Mouse (Mus musculus): Measurements from ENCODE around the gene Dlat.
A peak's percentile ranks its signal among the peaks of the same experiment; 100 is the strongest.
"Not testable (repeated sequence)": the region's sequence is repeated elsewhere in the genome, so short reads cannot be mapped to it uniquely, and the experiment has no call there.

The Dlat gene

GRCm38 (mm10) chr9:50660431-50660830 is 851 bp upstream of the Dlat start:
- peak; percentile 49 for DNase-seq (ENCODE audit: low spot score)

GRCm38 (mm10) chr9:50658941-50659388 is 615 bp downstream of the Dlat start:
- peak; percentile 13 for DNase-seq (ENCODE audit: low spot score)

DNA sequence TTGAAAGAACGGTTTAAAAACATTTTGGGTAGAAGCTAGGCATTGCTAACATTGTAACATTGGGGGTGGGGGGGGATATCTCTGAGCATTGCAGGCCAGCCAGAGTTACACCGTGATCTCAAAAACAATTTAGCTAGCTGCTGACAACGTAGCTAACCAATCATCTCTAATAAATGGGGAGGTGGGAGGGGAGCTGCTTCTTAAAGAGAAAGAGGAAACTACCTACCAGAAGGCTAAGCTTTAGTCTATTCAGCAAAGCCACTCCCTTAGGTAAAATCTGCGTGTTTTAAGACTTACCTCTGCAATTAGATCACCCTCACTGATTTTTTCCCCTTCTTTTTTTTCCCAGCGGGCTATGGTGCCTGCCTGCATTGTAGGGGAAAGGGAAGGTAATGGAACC is 1.2 kb downstream of the Dlat start:
- DNase-seq (ENCODE audit: low spot score): no peak

- DNase-seq (ENCODE audit: low spot score): no peak
Observed at GRCm38 (mm10) chr9:50650503-50650902, 9.1 kb downstream of the Dlat start.

GRCm38 (mm10) chr9:50646826-50647370 is 12.7 kb downstream of the Dlat start:
- no peak for DNase-seq (ENCODE audit: low spot score)

GRCm38 (mm10) chr9:50634270-50634669 is 25.3 kb downstream of the Dlat start:
- DNase-seq (ENCODE audit: low spot score): no peak

DNA sequence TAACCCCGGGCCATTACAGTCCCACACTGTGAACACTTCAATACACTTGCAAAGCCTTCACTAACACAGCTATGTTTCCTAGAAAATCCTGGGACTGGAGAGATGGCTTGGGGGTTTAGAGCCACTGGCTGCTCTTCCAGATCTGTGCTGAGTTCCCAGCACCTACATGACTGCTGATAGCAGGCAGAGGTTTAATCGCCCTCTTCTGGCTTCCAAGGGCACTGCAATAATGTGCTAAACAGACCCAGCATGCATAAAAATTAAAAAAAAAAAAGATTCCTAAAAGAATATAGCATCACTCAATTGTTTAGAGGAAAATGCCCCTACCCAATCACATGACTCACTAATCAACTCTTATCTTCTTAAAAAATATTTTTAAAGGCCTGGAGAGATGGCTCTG is 26.5 kb downstream of the Dlat start:
- no peak for DNase-seq (ENCODE audit: low spot score)

DNA sequence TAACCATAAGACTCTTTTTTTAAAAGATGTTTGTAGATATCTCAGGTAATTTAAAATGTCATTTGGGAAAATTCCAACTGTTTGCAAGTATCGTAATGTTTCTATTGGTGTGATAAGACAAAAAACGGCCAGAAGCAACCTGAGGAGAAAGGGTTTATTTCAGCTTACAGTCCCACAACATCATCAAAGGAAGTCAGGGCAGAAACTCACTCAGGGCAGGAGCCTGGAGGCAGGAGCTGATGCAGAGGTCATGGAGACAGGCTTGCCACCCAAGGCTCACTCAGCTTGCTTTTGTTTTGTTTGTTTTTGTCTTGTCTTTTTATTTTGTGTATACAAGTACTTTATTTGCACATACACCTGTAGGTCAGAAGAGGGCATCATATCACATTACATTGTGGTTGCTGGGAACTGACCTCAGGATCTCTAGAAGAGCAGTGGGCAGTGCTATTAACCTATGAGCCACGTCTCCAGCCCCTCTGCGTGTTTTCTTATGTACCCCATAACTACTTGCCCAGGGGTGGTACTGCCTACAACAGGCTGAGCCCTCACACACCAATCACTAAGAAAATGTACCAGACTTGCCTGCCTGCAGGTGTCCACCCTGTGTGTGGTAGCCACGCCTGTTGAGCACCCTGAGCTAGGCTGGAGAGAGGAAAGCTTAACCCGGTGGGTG is 27.4 kb downstream of the Dlat start:
- DNase-seq (ENCODE audit: low spot score): no peak

DNA sequence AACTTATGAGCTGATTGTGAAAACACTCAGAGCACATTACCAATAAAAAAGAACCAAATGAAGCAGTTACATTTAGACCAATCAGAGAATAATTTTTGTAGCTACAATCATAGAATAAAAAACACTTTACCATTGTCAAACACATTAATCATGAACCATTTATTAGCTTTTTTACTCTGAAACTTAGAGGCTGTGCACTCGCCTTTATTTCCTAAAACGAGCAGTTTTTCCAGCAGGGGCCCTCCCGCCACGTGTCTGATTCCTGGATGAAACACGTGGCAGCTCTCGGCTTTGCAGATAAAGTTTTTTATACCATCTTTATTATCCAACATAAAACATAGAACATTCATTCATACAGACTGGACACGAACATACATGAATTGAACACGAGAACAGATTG is 28.7 kb downstream of the Dlat start:
- DNase-seq (ENCODE audit: low spot score): not testable (repeated sequence)

GRCm38 (mm10) chr9:50617794-50618330 is 41.7 kb downstream of the Dlat start:
- no peak for DNase-seq (ENCODE audit: low spot score)

DNA sequence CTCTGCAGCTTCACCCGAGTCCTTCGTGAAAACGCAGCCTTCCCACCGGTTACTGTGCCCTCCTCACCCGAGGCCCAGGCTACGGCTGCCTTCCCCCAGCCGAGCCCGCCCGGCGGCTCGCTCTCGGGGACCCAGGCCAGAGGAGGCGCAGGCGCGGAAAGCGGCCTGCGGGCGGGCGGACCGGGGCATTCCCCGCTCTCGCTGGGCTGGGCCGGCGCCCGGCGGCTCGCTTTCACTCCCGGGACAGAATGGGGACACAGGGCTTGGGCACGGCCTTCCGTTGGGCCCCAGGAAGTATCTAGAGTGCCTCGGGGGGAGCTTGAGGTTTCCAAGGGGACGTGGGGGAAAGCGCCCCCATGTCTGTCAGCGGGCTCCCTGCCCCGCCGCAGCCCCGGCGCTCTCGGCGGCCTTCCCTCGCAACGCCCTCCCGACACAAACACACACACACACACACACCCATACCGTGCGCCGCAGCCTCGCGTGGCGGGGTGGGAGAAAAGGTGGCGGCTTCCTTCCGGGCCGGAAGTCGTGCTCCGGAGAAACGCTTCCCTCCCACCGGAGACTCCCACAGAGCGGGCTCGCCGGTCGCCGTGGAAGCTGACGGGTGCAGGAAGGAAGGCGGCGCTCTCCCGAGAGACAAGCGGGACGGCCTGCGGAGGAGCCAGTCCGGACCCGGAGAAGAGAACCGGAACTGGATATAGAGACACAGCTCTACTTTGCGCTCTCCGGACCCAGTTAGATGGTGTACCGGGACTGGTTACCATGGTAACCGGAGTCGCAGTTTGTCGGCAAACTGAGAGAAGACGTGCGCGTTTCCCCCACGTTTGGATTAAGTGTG is 42.6 kb downstream of the Dlat start, which contains the start of the genes Pih1d2 and Nkapd1:
Pih1d2 (plus strand) TSS at position 556 of the 838 bp plus-strand sequence.
Nkapd1 (minus strand) TSS at position 699 of the 838 bp plus-strand sequence.
- peak; percentile 95 for DNase-seq (ENCODE audit: low spot score)

- DNase-seq (ENCODE audit: low spot score): no peak
Observed at GRCm38 (mm10) chr9:50616161-50616560, 43.4 kb downstream of the Dlat start.

- no peak for DNase-seq (ENCODE audit: low spot score)
Observed at GRCm38 (mm10) chr9:50612115-50612514, 47.5 kb downstream of the Dlat start.

DNA sequence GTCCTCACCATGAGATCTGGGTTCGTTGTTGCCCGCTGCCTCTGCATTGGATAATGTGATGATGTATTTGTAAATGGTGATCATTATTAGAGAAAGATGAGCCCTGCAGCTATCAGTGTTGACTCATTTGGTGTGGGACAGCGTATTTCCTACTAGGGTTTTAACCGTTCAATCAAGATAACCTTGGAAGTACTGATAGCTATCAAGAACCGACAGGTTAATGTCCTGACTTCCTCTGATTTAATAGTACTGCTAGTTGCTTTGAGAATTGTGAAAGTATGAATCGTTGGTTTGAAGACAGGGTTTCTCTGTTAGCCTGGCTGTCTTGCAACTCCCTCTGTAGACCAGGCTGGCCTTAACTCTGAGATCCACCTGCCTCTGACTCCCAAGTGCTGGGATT is 55.2 kb downstream of the Dlat start:
- DNase-seq (ENCODE audit: low spot score): no peak

DNA sequence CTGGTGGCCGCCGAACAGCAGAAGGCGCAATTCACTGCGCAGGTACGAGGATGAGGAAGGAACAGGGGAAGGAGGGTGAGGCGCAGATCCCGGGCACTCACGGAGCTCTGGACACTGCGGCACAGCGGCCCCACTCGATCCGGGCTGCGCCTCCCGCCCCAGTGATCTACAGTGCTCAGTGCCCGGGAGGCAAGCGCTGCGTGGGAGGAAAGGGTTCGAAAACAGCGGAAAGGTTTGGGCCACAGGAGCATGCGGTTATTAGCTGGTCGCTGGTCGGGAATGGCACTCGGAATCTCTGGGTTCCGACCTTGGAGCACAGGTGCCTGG is 55.6 kb downstream of the Dlat start:
- no peak for DNase-seq (ENCODE audit: low spot score)

DNA sequence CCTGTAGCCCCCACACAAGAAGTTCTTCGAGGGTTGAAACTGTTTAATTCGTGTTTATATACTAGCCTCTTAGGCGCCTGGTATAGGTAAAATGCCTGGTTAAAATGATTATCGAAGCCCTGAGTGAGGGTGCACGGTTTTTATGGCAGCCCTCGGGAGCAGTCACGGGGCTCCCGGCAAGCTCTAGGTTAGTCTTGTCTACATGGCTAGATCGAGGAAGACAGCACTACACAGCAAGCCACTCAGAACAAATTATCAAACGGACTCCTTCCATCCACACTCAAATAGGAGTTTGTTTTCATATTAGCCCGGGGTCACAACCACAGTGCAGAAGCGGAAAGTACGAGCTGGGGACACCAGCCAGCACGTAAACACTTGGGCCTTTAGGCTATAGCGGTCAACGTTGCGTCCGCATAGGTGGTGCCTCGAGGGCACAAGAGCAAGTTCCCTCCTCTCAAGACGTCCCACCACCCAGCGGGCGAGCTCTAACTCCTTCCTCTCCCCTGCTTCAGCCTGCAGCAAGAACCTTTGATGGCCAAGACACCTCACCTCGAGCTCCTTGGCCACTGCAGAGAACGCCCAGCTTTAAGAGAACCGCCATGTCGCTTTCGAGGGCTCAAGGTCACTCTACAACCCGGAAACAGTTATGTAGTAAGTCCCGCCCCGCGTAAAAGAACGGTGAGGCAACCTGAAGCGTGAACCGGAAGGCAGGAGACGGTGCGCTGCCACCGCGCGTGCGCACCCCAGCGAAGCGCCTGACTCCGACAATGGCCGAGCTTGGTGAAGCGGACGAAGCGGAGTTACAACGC is 56.2 kb downstream of the Dlat start, which contains the start of the genes Sdhd and Timm8b:
Sdhd (minus strand) TSS at position 624 of the 809 bp plus-strand sequence.
Timm8b (plus strand) TSS at position 722 of the 809 bp plus-strand sequence.
- DNase-seq (ENCODE audit: low spot score): peak; percentile 98

DNA sequence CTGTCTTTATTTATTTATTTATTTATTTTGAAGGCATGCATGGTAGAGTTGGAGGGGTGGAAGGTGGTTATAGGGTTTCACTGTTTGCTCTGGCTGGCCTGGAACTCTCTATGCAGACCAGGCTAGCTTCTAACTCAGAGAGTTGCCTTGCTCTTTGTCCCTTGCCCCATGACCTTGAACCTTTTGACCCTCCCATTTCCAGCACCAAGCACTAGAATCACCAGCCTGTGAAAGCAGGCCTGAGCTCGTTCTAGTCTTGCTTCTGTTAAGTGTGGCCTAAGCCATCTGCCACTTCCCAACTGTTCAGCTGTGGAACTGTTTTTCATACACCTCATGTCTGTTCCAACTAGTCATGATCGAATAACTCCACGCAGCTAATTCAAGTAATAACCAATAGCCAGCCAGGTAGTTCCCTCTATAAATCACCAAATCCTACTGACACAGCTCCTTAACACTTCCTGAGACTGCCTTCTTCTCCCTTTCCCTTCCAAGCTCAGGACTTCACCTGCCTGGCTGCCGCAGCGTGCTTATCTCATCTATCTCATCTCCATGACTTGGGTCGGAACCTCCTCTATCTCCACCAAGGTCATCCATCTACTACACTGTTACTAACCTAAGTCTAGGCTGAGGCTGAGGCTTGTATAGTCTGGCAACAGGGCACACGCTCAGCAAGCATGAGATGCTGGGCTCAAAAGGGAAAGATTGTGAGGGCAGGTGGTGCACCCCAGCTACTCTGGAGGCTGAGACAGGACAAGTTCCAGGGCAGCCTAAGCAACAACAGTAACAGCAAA is 57.3 kb downstream of the Dlat start:
- DNase-seq (ENCODE audit: low spot score): no peak

DNA sequence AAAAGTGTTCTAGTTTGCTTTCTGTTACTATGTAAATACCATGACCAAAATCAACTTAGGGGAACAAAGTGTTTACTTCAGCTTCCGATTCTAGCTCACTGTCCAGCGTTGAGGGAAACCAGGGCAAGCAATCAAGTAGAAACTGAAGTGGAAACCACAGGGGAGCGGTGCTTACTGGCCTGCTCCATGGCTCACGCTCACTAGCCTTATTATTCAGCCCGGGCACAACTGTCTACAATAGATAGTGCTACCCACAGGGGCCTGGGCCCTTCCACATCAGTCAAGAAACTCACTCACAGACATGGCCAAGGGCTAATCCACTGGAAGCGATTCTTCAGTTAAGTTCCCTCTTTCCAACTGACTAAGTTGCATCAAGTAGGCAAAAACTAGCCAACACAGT is 58.0 kb downstream of the Dlat start:
- no peak for DNase-seq (ENCODE audit: low spot score)

DNA sequence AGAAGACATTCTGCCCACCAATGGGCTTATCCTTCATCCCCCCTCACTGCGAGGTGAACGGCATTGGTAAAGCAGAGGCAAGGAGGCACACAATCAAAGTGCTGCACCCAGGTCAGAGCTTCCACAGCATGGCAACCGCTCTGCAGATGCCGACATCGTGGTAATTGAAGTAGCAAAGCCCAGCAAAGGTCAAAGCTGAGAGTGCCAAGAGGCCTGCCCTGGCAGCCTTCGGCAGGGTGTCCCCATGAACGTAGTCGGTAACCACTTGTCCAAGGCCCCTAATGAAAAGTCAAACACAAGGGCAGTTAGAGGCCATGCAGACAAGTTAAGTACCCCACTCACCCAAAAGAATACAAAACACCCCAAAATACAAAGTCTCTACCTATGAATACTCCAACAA is 62.6 kb downstream of the Dlat start:
- DNase-seq (ENCODE audit: low spot score): no peak

DNA sequence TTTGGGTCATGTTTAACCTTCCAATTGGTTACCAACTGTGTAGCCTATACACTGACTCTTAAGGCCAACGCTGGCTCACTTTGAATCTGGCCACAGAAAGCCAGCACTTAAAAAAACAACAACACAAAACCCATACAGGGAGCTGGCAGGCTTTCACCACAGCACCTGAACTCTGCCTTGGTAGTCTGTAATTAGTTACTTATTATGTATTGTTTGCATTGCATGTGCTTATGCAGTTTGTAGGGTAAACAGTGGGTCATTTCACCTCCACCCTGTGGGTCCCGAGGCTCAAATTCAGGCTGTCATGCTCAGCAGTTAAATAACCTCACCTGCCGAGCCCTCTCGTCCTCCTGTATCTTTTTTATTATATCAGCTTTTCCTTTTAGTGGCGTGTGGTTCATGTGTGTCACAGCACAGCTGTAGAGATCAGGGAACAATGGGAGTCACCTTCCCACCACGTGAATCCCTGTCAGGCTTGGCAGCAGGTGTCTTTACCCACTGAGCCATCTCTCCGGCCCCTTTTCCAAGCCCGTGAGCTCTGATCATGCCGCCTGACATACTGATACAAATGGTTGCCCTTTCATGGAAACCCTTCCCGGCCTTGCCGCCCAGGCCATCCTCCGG is 64.7 kb downstream of the Dlat start:
- no peak for DNase-seq (ENCODE audit: low spot score)
